Mouse (Mus musculus) testis, postnatal 10 days (tissue): Measurements from ENCODE around the gene Khnyn.
A peak's percentile ranks its signal among the peaks of the same experiment; 100 is the strongest.

Experiments
- DNase-seq: peaks from one replicate; pipeline ENCODE4 v3.0.0; 2021; ENCODE audit warnings: low spot score

The Khnyn gene

DNA sequence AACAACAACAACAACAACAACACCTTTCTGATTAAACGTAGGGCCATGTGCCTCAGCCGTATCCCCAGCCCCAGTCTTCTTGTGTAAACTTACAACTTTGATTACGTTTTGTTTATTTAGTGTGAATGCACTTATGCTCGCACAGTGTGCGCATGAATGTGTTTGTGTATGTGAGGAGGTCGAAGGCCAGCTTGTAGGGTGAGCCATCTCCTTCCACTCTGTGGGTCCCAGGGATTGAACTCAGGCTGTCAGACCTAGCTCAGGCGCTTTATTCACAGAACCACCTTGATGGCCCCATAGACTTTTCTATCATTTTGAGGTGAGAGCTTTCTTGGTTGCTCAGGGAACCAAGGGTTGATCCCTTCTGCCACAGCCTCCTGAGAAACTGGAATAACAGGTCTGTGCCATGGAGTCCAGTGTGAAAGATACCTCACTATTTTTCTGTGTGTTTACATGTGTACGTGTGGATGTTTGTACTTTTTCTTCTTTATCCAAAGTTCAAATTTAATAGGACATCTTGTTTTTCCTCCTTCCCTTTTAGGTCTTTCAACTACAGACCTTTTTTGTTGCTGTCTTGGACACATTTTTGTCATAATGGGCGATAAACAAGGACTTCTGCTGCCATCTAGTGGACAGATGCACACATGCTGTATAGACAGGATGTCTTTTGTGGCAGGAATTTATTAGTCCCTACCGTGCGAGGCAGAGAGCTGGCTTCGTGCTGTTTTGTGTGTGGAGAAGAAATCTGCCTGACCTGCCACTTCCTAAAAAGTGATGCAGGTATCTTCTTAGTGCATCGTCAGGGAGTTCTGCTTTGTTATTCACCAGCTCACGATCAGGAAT lies 33.7 kb downstream of the Khnyn start:
- peak; percentile 76 for DNase-seq

DNA sequence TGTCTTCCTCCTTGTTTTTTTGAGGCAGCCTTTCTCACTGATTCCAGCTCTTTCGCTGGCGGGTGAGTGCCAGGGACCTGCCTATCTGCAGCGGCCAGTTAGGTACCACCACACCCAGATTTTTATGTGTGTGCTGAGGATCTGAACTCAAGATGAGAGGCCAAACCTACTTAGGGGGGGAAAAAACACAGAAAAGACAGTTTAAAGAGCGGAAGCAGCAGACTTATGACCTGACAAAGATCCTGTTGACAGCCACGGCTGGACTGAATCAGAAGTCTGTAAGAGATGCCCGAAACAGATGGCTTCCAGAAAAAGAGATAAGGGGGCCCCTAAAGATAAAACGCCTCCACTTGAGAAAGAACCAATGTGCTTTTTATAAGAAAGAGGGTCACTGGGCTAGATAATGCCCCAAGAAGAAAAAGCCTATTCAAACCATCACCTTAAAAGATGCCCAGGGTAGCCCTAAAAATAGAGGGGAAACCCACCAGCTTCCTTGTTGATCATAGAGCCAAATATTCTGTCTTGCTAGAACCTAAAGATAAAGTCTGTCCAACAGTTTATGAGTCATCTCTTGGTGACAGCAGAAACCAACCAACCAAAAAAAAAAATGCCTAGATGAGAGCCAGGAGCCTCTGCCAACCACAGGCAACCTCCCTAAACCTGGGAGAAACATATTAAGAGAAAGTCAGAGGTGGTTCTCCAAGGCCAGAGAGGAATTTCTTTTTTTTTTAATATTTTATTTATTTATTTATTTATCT lies 37.9 kb downstream of the Khnyn start:
- no peak for DNase-seq

DNA sequence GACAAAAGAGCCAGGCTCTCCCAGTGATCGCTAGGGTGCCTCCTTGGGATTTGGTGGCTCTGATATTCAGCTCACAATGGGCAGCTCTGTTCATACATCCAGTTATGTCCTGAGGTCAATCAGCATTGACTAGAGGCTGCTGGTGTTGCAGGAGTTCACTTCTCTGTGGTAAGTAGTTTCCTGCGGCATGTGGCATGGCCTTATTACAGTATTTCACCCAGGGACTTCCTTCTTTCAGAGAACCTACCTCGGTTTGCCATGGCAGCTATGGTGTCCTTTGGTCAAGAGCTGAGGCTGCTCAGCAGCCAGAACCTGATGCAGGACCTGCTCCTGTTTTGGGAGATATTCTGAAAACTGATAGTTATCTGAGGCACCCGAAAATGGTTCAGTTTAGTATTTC lies 42.1 kb downstream of the Khnyn start:
- no peak for DNase-seq

DNA sequence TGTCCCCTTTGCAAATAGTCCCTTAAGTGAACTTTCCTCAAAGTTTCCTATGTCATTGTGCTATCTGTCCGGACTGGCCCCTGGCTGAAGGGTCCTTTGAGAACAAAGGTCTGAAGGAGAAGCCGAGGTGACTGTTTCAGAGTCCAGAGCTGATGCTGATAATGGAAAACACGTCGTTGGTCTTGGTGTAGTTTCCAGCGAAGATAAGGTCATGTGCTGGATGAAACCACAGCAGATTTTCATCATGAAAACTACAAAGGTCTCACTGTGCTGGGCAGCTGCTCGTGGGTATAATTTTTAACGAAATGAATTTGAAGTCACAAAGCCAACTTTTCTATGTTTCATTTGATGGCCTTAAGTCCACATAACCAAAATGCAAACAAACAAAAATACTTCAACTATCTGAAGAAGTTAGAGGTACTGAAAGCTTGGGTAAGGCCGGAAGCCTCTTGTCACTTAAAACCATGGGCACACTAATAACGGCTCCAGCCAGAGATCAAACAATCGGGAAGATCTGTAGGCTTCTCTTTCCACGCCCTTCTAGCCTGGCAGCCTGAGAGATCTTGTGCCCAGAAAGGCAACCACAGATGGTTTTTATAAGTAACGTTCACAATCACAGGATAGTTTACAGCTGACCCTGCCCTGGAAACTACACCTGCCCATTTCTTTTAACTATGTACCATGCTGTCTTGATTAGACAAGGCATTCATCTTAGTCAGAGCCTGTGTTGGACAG lies 44.7 kb downstream of the Khnyn start:
- no peak for DNase-seq

DNA sequence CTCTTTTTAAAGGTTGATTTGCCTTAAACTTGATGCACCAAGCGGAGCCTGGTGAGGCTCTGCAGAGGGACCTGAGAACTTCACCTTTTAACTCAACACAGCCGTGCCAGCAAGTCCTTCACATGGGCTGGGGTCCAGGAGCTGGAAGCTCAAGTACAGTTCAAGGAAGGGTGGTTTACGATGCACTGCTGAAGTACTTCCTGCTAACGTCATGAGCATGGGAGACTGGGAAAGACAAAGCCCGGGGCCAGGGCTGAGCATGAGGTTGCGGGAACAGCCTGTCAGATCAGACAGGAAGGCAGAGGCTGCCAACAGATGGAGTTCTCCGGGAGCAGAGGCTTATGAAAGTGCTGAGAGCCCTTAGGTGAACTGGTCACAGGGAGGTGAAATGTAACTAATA lies 48.8 kb downstream of the Khnyn start:
- DNase-seq = no peak

DNA sequence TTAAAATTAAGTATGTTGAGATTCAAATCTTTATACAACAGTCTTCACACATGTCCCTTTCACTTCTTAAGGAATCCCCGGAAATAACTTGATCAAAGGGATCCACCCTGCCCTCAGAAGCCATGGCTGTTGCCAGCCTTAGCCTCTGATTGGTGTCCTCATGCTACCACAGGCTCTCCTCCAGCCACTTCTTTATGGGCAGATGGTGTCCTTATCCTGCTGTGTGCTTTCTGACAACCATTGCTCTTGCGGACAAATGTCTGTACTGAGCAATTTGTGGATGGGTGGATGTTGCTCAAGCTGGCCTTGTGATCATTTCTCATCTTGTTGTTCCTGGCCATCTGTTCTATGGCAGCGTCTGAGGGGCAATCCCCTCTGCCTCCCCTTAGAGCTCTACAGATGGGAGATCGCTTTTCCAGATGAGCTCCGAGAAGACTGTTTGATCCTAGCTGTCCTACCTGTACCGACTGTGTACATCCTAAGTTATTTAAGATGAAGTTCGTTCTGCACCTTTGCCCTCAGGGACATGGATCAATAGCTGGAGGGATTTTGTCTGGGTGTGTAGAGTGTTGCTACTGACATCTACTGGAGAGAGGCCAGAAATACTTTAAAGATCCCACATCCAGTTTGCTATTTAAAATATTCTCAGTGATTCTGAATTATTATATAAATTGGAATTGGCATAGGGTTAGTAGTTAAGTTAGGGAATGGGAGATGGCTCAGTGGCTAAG lies 55.5 kb downstream of the Khnyn start:
- DNase-seq = peak; percentile 21

DNA sequence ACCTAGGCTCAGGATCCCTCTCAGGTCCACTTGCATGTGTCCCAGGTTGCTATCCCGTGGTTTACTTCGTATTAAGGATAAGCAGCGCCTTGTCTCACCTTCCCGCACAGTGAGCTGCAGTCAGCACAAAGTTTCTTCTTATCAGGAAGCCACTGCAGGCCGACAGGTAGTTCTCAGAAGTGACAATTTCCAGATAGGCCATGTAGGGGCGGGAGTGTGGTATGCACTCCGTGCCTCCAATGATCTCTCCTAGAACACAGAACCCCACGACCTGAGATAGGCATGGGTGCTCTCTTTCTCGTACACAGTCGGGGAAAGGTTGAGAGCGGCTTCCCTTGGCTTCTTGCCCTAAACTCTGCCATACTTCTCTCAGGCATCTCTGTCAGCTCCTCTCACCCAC lies 58.9 kb downstream of the Khnyn start:
- peak; percentile 16 for DNase-seq

DNA sequence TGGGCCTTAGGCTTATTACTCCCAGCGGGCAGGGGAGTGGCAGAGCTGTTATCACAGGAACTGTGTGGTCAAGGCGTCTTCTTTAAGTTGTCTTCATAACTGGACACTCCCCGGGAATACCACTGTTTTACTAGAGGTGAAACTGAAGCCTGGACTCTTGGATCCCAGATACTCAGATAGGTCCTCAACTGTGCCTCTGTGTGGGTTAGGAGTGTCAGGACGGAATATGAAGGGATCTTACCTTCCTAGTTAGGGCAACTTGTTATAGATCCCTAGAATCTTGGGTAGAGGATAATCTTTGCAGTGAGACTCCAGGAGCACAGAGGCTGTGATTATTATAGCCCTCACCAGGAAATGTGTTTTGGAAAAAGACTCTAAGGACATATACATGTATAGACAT lies 59.8 kb downstream of the Khnyn start, which contains the start of gene Cma1:
Gene Cma1 (minus strand): TSS at position 101 of the 400 bp plus-strand sequence.
- DNase-seq = no peak

DNA sequence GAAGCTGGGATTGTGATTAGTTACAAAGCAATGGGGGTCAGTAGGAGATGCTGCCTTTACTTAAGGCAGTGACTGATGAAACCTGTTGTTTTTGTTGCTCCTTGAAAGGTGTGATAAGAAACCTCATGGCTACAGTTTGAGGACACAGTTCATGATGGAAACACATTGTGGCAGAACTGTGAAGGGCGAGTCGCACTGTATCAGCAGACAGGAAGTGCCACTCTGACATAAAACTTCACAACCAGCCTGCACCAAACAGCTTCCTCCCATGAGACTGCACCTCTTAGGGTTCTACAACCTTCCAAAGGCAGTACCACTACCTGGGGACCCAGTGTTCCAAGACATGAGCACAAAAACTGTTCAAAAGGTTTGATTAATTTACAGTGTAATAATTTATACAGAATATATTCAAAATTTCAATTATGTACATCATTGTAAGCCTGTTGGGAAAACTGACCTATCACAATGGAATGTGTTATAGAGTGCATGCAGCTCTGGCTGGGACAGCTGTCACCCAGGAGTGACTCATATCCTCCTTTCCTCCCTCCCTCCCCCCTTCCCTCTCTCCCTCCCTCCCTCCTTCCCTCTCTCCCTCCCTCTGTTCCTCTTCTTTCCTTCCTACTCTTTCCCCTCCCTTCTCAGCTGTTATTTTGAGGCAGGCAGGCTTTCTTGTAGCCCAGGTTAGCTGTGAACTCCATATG lies 61.7 kb downstream of the Khnyn start:
- no peak for DNase-seq
